25 mouse cellular contexts compared by ENCODE assay signal in genomic region chr5:149107566-149107965, GRCm38 (mm10).
"Had no signal": no experiment of that assay in that cellular context is flagged by ENCODE, and none has a peak within 500 bp of the region (broad histone marks: within the 10 kb centered on the region; RNA-seq: fewer than 3 reads in every experiment).

No protein-coding gene starts in this region.

- ATAC-seq: hindbrain, embryonic 16.5 days; inflammation-experienced regulatory T-cells, adult 6 months had no signal

- H3K4me3 ChIP-seq: gastrocnemius, adult 2 months; heart, adult 2 months; heart, embryonic 13.5 days; heart, embryonic 15.5 days; hindbrain, embryonic 10.5 days; hindbrain, embryonic 12.5 days; intestine, embryonic 15.5 days; layer of hippocampus, adult 2 months; limb, embryonic 13.5 days; limb, embryonic 15.5 days; liver, embryonic 12.5 days had no signal

- H3K4me2 ChIP-seq: heart, embryonic 11.5 days; heart, embryonic 13.5 days; heart, embryonic 15.5 days; hindbrain, embryonic 12.5 days; hindbrain, embryonic 14.5 days; intestine, embryonic 15.5 days; limb, embryonic 13.5 days; limb, embryonic 15.5 days had no signal

- H3K4me1 ChIP-seq: heart, embryonic 13.5 days; heart, embryonic 15.5 days; intestine, embryonic 15.5 days; limb, embryonic 13.5 days; limb, embryonic 15.5 days had no signal

- H3K27me3 ChIP-seq: heart, embryonic 13.5 days; heart, embryonic 15.5 days; hindbrain, embryonic 12.5 days; intestine, embryonic 15.5 days; limb, embryonic 13.5 days; limb, embryonic 15.5 days; liver, embryonic 12.5 days had no signal

- DNase-seq: gastrocnemius, adult 2 months; gastrocnemius, postnatal 10 days; gastrocnemius, postnatal 25 days; heart, adult 2 months; heart, postnatal 14 days; heart, postnatal 36 days; kidney, adult 18-20 months; kidney, adult 8-10 months; kidney, postnatal 10 days; kidney, postnatal 4 days; layer of hippocampus, postnatal 36 days; left cerebral cortex, postnatal 4 days had no signal

- H3K36me3 ChIP-seq: heart, embryonic 13.5 days; heart, embryonic 15.5 days; hindbrain, embryonic 10.5 days; hindbrain, embryonic 12.5 days; intestine, embryonic 15.5 days; limb, embryonic 13.5 days; limb, embryonic 15.5 days; liver, embryonic 12.5 days had no signal

- H3K9me3 ChIP-seq: heart, embryonic 13.5 days; heart, embryonic 15.5 days; hindbrain, embryonic 10.5 days; hindbrain, embryonic 12.5 days; intestine, embryonic 15.5 days; limb, embryonic 13.5 days; limb, embryonic 15.5 days; liver, embryonic 12.5 days had no signal

- H3K9ac ChIP-seq: heart, embryonic 13.5 days; heart, embryonic 15.5 days; hindbrain, embryonic 12.5 days; hindbrain, embryonic 14.5 days; intestine, embryonic 15.5 days; limb, embryonic 13.5 days; limb, embryonic 15.5 days had no signal

- H3K27ac ChIP-seq: gastrocnemius, adult 2 months; heart, adult 2 months; heart, embryonic 13.5 days; heart, embryonic 15.5 days; hindbrain, embryonic 10.5 days; hindbrain, embryonic 12.5 days; hindbrain, embryonic 14.5 days; intestine, embryonic 15.5 days; layer of hippocampus, adult 2 months; limb, embryonic 13.5 days; limb, embryonic 15.5 days had no signal
